Mouse (Mus musculus): Measurements from ENCODE around the gene Aff3. TPM values are rescaled to one million over a fixed set of nuclear protein-coding genes. Genes with fewer than 3 reads are reported as not detected.

Aff3 gene
- total and polyA plus RNA-seq, 2 experiments from 2014 or later = 1.1 to 1.9 TPM

DNA sequence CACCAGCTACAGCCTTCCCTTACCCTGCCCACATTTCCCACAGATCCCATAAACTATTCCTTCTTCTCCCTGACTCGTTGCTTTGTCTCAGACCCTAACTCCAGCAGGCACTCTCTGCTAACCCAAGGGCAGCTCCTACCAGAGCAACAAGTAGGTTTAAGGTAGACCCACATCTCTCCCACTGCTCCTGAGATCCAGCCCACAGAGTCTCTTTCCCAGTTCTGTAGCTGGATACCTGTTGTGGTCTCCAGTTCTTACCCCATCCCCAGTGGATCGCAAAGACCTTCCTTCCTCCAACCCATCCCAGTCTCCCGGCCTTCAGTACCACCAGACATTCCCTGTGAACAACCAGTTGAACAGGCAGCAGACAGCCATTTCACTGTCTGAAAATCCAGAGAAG, 7.0 kb upstream of the Aff3 start:
- Histone ChIP-seq H3K27ac (ENCODE audit: low read depth) (no peak overlapping the region), H3K9ac (replicated peaks; ENCODE audit: low read depth, low read length) (no peak overlapping the region), H3K9me3 (replicated peaks; ENCODE audit: control insufficient read depth, low read length) (0 out of 2 replicates have a peak, but pooled peaks cover 3% of the 10 kb centered on the region), H3K4me3 (ENCODE audit: low read depth, low read length) (no peak overlapping the region), H3K4me1 (ENCODE audit: control insufficient read depth, insufficient read depth) (no peaks in the 10 kb centered on the region), H3K27me3 (ENCODE audit: control insufficient read depth, insufficient read depth, low read length) (no peaks in the 10 kb centered on the region), H3K4me2 (ENCODE audit: low read depth, low read length) (no peak overlapping the region), H3K36me3 (replicated peaks; ENCODE audit: control insufficient read depth, insufficient read depth, low read length) (no peaks in the 10 kb centered on the region)
- DNase-seq (ENCODE audit: low spot score) = no peak
- WGBS = 66% methylated on average over 3 of the region's 3 CpGs
- no peak for TF ChIP-seq CTCF (IDR thresholded peaks at IDR 0.05; ENCODE audit: low read depth)
- TF ChIP-seq EP300 (IDR thresholded peaks at IDR 0.05; ENCODE audit: low read depth) = no peak
- no peak for ATAC-seq (ENCODE audit: insufficient read depth, low read depth)

DNA sequence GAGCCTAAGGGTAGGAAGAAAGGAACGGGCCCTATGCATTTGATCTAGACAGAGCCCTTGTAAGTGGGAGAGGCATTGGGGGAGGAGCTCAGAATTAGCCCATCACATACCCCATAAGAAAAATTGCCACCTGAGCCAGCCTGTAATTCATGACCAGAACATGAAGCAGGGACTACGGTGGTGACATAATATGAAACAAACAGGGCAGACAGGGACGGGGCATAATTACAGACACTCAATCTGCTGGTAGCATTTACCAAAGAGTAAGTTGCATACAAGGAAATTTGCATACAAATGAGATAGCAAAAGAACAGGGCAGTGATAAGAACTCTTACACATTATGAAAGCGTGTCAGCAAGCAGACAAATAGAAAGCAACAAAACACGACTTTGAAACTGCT, 6.3 kb upstream of the Aff3 start:
- ATAC-seq (ENCODE audit: insufficient read depth, low read depth) (no peak), DNase-seq (ENCODE audit: low spot score) (no peak)
- Histone ChIP-seq H3K4me3 (ENCODE audit: low read depth, low read length) (no peak overlapping the region), H3K4me2 (ENCODE audit: low read depth, low read length) (no peak overlapping the region), H3K4me1 (ENCODE audit: control insufficient read depth, insufficient read depth) (no peaks in the 10 kb centered on the region), H3K9me3 (replicated peaks; ENCODE audit: control insufficient read depth, low read length) (0 out of 2 replicates have a peak, but pooled peaks cover 3% of the 10 kb centered on the region), H3K27me3 (ENCODE audit: control insufficient read depth, insufficient read depth, low read length) (no peaks in the 10 kb centered on the region), H3K9ac (replicated peaks; ENCODE audit: low read depth, low read length) (no peak overlapping the region), H3K27ac (ENCODE audit: low read depth) (no peak overlapping the region), H3K36me3 (replicated peaks; ENCODE audit: control insufficient read depth, insufficient read depth, low read length) (no peaks in the 10 kb centered on the region)
- TF ChIP-seq CTCF (IDR thresholded peaks at IDR 0.05; ENCODE audit: low read depth) = no peak
- no peak for TF ChIP-seq EP300 (IDR thresholded peaks at IDR 0.05; ENCODE audit: low read depth)
- 70% methylated on average over 5 of the region's 5 CpGs for WGBS

DNA sequence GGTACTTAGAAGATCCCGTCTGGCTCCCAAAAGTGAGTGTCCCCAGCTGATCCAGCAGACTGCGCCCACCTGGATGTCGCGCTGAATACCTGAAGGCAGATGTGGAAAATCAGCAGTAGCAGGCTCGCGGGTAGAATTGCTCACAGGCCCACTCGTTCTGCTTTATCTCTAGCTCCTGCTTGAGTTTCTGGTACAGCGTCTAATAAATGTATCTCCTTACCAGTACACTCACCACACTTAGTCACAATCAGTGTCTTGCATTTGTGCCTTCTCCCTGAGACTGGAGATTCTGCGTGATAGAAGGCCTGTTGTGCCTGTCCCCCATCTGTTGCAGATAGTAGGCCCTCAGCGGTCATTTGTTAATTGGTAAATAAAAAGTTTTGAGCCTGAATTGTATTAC, 3.6 kb upstream of the Aff3 start:
- Histone ChIP-seq H3K27ac (ENCODE audit: low read depth) (no peak overlapping the region), H3K36me3 (replicated peaks; ENCODE audit: control insufficient read depth, insufficient read depth, low read length) (no peaks in the 10 kb centered on the region), H3K4me2 (ENCODE audit: low read depth, low read length) (no peak overlapping the region), H3K27me3 (ENCODE audit: control insufficient read depth, insufficient read depth, low read length) (no peaks in the 10 kb centered on the region), H3K4me3 (ENCODE audit: low read depth, low read length) (no peak overlapping the region), H3K4me1 (ENCODE audit: control insufficient read depth, insufficient read depth) (no peaks in the 10 kb centered on the region), H3K9me3 (replicated peaks; ENCODE audit: control insufficient read depth, low read length) (no peaks in the 10 kb centered on the region), H3K9ac (replicated peaks; ENCODE audit: low read depth, low read length) (no peak overlapping the region)
- no peak for DNase-seq (ENCODE audit: low spot score)
- ATAC-seq (ENCODE audit: insufficient read depth, low read depth) = no peak
- WGBS = 85% methylated on average over 10 of the region's 10 CpGs
- TF ChIP-seq EP300 (IDR thresholded peaks at IDR 0.05; ENCODE audit: low read depth) (no peak), CTCF (IDR thresholded peaks at IDR 0.05; ENCODE audit: low read depth) (no peak)

DNA sequence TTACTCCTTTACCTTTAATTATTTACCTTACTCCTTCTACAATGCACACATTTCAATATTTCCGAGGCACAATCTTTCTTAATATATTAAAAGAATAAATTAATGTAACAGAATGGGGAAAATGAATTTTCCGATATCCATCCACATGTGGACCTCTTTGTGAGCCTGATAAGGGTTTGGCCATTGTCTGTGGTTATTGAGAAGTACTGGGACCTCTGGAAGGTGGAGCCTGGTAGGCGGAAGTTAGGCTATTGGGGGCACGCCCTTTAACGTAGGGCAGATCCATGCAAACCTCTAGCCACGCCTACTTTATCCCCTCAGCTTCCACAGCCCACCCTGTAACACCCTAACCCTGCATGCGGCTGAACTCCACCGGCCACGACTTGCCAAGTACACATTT, 3.1 kb upstream of the Aff3 start:
- no peaks in the 10 kb centered on the region for H3K9me3 ChIP-seq (replicated peaks; ENCODE audit: control insufficient read depth, low read length)
- no peak for TF ChIP-seq CTCF (IDR thresholded peaks at IDR 0.05; ENCODE audit: low read depth)
- no peak for TF ChIP-seq EP300 (IDR thresholded peaks at IDR 0.05; ENCODE audit: low read depth)
- H3K4me3 ChIP-seq (ENCODE audit: low read depth, low read length) = no peak overlapping the region
- no peaks in the 10 kb centered on the region for H3K27me3 ChIP-seq (ENCODE audit: control insufficient read depth, insufficient read depth, low read length)
- ATAC-seq (ENCODE audit: insufficient read depth, low read depth) = no peak
- no peaks in the 10 kb centered on the region for H3K4me1 ChIP-seq (ENCODE audit: control insufficient read depth, insufficient read depth)
- H3K27ac ChIP-seq (ENCODE audit: low read depth) = no peak overlapping the region
- H3K9ac ChIP-seq (replicated peaks; ENCODE audit: low read depth, low read length) = no peak overlapping the region
- H3K4me2 ChIP-seq (ENCODE audit: low read depth, low read length) = no peak overlapping the region
- H3K36me3 ChIP-seq (replicated peaks; ENCODE audit: control insufficient read depth, insufficient read depth, low read length) = no peaks in the 10 kb centered on the region
- DNase-seq (ENCODE audit: low spot score) = no peak
- WGBS = 79% methylated on average over 9 of the region's 9 CpGs

DNA sequence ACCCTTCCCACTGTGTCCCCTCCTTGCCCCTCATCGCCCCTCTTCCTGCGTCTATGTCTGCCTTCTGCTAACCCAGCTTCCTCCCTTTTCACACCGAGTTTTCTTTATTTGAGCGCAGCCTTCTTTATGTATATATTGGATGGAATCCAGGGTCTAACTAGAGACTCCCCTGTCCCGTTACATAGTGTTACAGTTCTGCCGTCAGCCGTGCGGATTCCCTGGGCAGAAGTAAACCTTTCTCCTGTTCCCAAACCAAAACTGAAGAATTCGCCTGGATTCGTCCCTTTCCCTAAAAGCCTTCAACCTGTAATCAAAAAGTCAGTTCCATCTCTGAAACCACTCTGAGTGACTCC, 2.0 kb upstream of the Aff3 start:
- WGBS = 59% methylated on average over 10 of the region's 10 CpGs
- Histone ChIP-seq H3K27ac (ENCODE audit: low read depth) (no peak overlapping the region), H3K9me3 (replicated peaks; ENCODE audit: control insufficient read depth, low read length) (no peaks in the 10 kb centered on the region), H3K36me3 (replicated peaks; ENCODE audit: control insufficient read depth, insufficient read depth, low read length) (no peaks in the 10 kb centered on the region), H3K4me2 (ENCODE audit: low read depth, low read length) (no peak overlapping the region), H3K4me3 (ENCODE audit: low read depth, low read length) (no peak overlapping the region), H3K9ac (replicated peaks; ENCODE audit: low read depth, low read length) (no peak overlapping the region), H3K27me3 (ENCODE audit: control insufficient read depth, insufficient read depth, low read length) (no peaks in the 10 kb centered on the region), H3K4me1 (ENCODE audit: control insufficient read depth, insufficient read depth) (no peaks in the 10 kb centered on the region)
- DNase-seq (ENCODE audit: low spot score) (no peak), ATAC-seq (ENCODE audit: insufficient read depth, low read depth) (no peak)
- TF ChIP-seq CTCF (IDR thresholded peaks at IDR 0.05; ENCODE audit: low read depth) = no peak
- no peak for TF ChIP-seq EP300 (IDR thresholded peaks at IDR 0.05; ENCODE audit: low read depth)

DNA sequence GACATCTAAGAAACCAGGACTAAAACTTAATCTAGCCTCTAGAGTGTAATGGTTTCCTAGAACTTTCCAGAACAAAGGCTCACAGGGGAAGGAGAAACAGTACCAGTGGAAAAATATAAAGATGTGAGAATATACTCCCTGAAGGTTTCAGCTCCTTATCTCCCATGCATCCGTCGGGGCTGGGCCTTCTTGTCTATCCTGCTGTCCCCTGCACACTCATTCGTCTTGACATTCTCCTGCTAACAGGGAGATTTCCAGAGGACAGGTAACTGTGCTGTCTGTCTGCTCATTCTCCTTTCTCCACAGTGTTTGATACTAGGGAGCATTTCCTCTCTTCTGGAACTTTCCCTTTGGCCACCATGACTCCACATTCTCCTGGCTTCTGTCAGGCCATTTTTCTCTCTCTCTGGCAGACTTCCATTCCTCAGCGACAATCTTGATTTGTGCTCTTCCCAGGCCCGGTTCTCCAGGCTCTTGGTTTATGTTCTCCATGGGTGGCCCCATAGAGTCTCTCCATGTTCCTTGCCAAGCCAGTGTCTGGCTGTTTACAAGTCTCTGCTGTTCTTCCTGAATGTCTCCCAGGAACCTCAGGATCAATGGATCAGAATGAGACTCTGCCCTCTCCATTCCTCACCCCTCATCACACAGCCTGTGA, 1.5 kb upstream of the Aff3 start:
- TF ChIP-seq CTCF (IDR thresholded peaks at IDR 0.05; ENCODE audit: low read depth) (no peak), EP300 (IDR thresholded peaks at IDR 0.05; ENCODE audit: low read depth) (no peak)
- H3K4me2 ChIP-seq (ENCODE audit: low read depth, low read length) = no peak overlapping the region
- H3K27me3 ChIP-seq (ENCODE audit: control insufficient read depth, insufficient read depth, low read length) = no peaks in the 10 kb centered on the region
- H3K27ac ChIP-seq (ENCODE audit: low read depth) = no peak overlapping the region
- H3K9me3 ChIP-seq (replicated peaks; ENCODE audit: control insufficient read depth, low read length) = no peaks in the 10 kb centered on the region
- no peak for DNase-seq (ENCODE audit: low spot score)
- H3K4me3 ChIP-seq (ENCODE audit: low read depth, low read length) = no peak overlapping the region
- no peak overlapping the region for H3K9ac ChIP-seq (replicated peaks; ENCODE audit: low read depth, low read length)
- no peak for ATAC-seq (ENCODE audit: insufficient read depth, low read depth)
- WGBS = 42% methylated on average over 5 of the region's 5 CpGs
- no peaks in the 10 kb centered on the region for H3K4me1 ChIP-seq (ENCODE audit: control insufficient read depth, insufficient read depth)
- H3K36me3 ChIP-seq (replicated peaks; ENCODE audit: control insufficient read depth, insufficient read depth, low read length) = no peaks in the 10 kb centered on the region

Data from heart, postnatal 0 days (tissue).